Comparison of ENCODE assay signal across 8 mouse cellular contexts in the genomic region with DNA sequence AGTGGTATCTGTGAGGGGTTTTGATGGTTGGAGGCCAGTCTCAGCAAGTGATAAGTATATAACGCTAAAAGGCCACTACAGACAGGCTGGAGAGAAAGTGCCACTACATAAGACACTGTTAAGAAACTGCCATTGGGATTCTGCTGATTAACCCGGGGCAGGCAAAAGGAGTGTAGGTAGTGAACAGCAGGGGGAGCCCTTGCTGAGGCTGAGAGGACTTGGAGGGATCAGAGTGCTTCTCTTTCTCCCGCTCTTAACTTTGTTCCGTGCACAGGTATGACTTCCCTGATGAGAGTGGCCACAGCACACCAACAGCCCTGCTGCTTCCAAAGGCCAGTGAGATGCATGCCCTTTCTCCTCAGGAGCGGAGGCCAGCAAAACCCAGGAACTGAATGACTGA. TPM values are rescaled to one million over a fixed set of nuclear protein-coding genes. Genes with fewer than 3 reads are reported as not detected.
DNase-seq lines count a peak whose midpoint lies in the region.

No protein-coding gene starts in this region.

- DNase-seq in frontal cortex, postnatal 25 days (ENCODE audit: low spot score in 2 of 2), result peak; percentile 28 to 44
- DNase-seq in frontal cortex, postnatal 10 days (ENCODE audit: low spot score in 2 of 2), result no peak
- peak; percentile 91 for DNase-seq in ZHBTc4 (ENCODE audit: low read depth, low spot score)
- peak; percentile 64 for DNase-seq in embryo, embryonic 11.5 days (ENCODE audit: low read depth, low spot score)
- DNase-seq in heart, postnatal 36 days, result peak; percentile 42 to 54
- peak; percentile 16 for DNase-seq in layer of hippocampus, adult 9-10 months (ENCODE audit: low spot score)
- DNase-seq in lung, postnatal 25 days (ENCODE audit: low spot score), result peak; percentile 61
- peak; percentile 21 for DNase-seq in spleen, adult 12 weeks (ENCODE audit: low spot score)

- intact Hi-C loops in heart, postnatal 36 days (cut with DNase I), result loop anchor here (1.0 to 10.0 kb wide), 4 partner anchors 136 to 896 kb away; a partner anchor contains a TSS

RNA-seq across cellular contexts. Expression of a gene that starts 7.8 kb away (rescaled TPM):
- 100 to 1,000 TPM; 587 to 604 TPM for total RNA-seq in heart, postnatal 36 days (2021)

RNA-seq across cellular contexts. Expression of a gene that starts 18.5 kb away (rescaled TPM):
- total RNA-seq in heart, postnatal 36 days (2021), result not detected

Comparison
In these comparisons a context has a peak if more than half of its experiments do, and no peak if none do; other contexts are left out.
1. DNase-seq: peak in frontal cortex, postnatal 25 days (2 of 2), ZHBTc4 (single experiment), embryo, embryonic 11.5 days (single experiment), heart, postnatal 36 days (2 of 2), layer of hippocampus, adult 9-10 months (single experiment), lung, postnatal 25 days (single experiment) and spleen, adult 12 weeks (single experiment); none in frontal cortex, postnatal 10 days (0 of 2).